Mouse (Mus musculus) CD8-positive naive resting alpha-beta T cell, adult 57 days (primary cell): ENCODE data around the gene Olfr1507. TPM values are rescaled to one million over a fixed set of nuclear protein-coding genes. Genes with fewer than 3 reads are reported as not detected.

Source experiments
- total RNA-seq: library from RNA; stranded (reverse); gene quantifications from one replicate; pipeline ENCODE4 v1.2.4, GENCODE M21; 2023

Gene Olfr1507
- 0.64 TPM for total RNA-seq

GRCm38 (mm10) chr14:52495516-52495915, at the start of gene Olfr1507:
Gene Olfr1507 (minus strand): TSS chr14:52495749.

GRCm38 (mm10) chr14:52467395-52467794, 28.2 kb downstream of the Olfr1507 start, which contains the start of gene Olfr1508:
Gene Olfr1508 (minus strand): TSS chr14:52467495.

DNA sequence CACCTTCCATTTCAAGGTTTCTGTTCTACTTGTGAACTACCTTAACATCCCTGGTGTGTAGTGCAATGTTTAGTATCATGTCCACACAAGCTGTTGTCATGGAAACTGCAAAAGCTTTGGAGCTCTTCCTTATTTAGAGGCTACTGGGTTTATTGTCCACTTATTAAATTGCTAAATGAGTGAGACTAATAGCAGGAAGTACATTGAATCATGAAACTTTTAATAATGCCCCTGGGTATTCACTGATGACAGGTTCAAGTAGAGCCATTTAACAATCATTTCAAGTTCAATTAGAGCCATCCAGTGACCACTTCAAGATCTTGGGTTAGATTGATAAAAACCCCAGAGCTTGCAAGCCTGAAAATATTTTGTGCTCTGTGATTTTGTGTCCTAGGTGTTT, 52.9 kb downstream of the Olfr1507 start, which contains the start of gene Olfr1509:
Gene Olfr1509 (plus strand): TSS at position 301 of the 400 bp plus-strand sequence.

Other genes starting within 250 kb of the Olfr1507 start
- gene Chd8, start 238.0 kb downstream of the Olfr1507 start, total RNA-seq, result 255 TPM
- gene Tox4, start 216.6 kb downstream of the Olfr1507 start, total RNA-seq, result 103 TPM
- 15.4 TPM for gene Rab2b, start 216.2 kb downstream of the Olfr1507 start, total RNA-seq
- 80.6 TPM for gene Mettl3, start 190.6 kb downstream of the Olfr1507 start, total RNA-seq
- gene Sall2, start 167.0 kb downstream of the Olfr1507 start, total RNA-seq, result 2.6 TPM
- gene Olfr1513, start 139.3 kb downstream of the Olfr1507 start, total RNA-seq, result not detected
- not detected for gene Olfr1512, start 116.6 kb downstream of the Olfr1507 start, total RNA-seq
- gene Olfr1511, start 98.4 kb downstream of the Olfr1507 start, total RNA-seq, result not detected
- not detected for gene Olfr1510, start 81.4 kb downstream of the Olfr1507 start, total RNA-seq
- not detected for gene Olfr1509, start 52.8 kb downstream of the Olfr1507 start, total RNA-seq
- gene Olfr1508, start 28.3 kb downstream of the Olfr1507 start, total RNA-seq, result not detected